Mouse (Mus musculus): ENCODE data around the gene Agpat2.

The Agpat2 gene

DNA sequence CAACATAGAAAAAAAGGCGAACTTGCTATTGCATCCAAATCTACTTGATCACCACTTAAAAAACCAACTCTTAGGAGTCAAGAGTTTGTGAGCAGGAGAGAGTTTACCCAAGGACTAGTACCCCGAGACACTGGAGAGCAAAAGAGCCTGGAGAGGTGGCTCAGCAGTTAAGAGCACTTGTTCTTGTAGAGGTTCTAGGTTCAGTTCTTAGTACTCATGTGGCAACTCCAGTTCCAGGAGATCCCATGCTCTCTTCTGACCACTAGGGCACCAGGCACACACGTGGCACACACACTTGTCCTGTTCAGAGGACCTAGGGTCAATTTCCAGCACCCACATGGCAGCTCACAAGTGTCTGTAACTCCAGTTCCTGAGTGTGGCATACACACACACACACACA, 21.9 kb upstream of the Agpat2 start:
- DNase-seq (ENCODE audit: low spot score in 2 of 2) = no peak

DNA sequence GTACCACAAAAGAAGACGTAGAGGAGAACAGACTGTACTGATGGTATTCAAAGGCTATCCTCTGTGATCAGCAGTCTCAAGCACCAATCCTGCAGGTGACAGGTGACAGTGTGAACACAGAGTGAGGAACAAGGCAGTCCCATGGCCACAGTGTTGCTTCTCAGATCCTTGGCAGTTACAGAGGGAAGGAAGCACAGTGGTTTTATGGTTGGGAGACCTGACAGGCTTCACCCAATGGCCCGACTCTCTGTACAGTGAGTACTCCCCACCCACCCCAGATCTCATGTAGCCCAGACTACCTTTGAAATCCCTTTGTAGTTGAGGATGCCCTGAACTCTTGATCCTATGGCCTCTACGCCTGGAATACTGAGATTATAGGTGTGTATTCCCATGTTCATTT, 21.2 kb upstream of the Agpat2 start:
- no peak for DNase-seq (ENCODE audit: low spot score in 2 of 2)

DNA sequence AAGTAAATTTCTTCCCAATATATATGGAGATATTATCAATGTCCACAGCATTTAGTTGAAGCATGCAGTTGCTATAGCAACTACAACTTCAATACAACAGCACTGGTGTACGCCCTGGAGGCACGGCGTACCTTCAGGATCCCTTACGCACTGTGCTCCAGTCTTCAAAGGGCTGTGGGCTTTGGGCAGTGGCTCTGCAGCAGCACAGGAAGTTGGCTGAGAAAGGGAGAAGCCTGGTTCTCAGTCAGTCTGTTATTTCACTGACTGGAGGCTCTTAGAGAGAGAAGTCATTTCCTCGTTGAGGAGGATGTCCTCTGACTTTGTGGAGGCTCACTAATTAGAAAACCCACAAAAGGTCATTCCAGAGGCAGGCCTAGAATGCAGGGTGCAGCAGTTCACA, 18.8 kb upstream of the Agpat2 start:
- DNase-seq (ENCODE audit: low spot score in 2 of 2) = no peak

DNA sequence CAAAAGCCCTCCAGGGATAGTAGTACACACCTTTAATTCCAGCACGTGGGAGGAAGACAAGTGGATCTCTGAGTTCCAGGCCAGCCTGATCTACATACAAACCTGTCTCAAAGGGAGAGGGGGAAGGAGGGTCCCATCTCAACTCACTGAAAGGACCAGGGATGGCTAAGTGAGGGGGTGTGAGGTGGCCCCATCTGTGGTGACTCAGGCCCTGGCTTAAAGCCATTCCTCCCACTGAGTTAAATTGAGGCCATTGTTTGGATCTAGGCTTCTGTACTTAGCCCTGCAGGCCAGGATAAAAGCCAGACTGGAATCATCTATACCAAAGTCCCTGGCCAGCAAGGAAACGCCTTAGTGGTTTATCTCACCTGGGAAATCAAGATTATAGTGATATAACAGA, 17.0 kb upstream of the Agpat2 start:
- DNase-seq (ENCODE audit: low spot score in 2 of 2) = no peak

DNA sequence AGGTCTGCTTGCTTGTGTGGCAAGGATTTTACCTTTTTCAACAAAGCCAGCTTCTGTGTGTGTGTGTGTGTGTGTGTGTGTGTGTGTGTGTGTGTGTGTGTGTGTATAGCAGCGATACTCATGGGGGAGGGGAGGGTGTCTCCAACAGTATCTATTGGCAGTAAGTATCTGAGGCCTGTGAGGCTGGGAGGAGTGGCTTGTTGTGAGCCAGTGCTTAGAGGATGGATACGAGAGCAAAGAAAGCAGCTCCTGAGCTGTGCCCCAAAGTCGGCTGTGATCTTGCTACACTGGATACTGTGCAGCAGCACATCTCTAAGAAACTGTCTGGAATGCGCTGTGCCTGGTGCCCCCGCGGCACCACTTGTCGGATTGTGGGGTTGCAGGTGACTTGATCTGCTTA, 13.7 kb upstream of the Agpat2 start:
- DNase-seq (ENCODE audit: low spot score in 2 of 2) = no peak

DNA sequence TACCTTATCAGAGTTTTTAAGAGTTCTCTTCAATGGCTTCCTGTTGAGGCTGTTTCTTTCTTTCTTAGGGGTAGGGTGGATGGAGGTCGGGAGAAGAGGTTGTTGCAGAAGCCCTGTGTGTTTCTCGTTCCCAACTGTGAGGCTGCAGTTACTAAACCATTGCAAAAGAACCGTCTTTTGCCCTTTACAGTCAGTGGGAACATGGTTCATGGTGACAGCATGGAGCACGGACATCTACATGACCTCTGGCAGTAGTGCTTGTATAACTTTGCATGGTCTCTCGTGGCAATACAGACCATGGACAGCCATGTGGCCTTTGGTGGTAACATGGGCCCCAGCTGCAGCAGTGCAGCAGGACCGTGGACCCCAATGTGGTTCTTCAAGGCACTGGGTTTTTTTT, 13.1 kb upstream of the Agpat2 start:
- DNase-seq (ENCODE audit: low spot score in 2 of 2) = no peak

DNA sequence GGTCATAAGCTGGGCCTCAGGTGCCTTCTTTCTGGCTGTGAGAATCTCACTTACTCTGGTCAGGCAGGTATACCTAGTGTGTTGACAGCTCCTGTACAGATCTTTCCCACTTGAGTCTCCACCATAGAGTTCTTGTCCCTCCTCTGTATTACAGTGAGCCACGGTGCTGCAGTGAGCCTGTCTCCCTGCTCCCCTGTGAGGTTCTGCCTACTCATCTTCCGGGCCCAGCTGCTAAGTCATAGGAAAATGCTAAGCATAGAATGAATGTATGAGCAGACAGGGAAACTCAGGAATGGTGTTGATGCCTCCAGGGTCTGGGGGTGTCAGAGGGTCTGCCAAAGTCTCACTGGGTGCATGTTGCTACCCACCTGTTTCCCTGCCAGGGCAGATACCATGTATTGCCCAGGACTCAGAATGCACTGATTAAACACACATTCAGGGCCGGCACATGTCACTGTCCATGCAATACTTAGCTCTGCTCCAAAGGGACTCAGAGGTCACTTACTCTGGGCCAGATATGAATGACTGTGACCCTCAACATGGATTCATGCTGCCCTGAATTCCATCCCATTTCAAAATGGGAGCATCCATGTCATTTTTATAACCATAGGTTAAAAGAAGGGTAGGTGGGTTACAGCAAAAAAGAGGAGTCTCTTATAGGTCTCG, 11.4 kb upstream of the Agpat2 start:
- no peak for DNase-seq (ENCODE audit: low spot score in 2 of 2)

DNA sequence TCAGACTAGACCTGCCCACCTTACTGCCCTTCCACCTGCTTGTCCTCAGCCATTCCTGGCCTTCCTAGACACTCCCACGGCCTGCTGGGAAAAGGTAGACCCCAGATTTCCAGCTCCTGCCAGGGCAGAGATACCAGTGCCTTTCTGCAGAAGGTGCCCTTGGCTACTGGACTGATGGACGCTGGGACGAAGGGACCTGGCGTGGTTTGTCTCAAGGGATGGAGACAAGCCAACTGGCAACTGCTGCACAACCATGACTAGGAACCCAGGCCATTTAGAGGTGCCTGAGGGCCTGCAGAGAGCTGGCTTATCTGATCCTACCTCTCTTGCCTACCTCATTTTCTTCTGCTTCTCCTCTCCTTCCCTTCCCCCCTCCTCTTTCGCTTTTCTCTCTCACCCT, 10.7 kb upstream of the Agpat2 start:
- no peak for DNase-seq (ENCODE audit: low spot score in 2 of 2)

DNA sequence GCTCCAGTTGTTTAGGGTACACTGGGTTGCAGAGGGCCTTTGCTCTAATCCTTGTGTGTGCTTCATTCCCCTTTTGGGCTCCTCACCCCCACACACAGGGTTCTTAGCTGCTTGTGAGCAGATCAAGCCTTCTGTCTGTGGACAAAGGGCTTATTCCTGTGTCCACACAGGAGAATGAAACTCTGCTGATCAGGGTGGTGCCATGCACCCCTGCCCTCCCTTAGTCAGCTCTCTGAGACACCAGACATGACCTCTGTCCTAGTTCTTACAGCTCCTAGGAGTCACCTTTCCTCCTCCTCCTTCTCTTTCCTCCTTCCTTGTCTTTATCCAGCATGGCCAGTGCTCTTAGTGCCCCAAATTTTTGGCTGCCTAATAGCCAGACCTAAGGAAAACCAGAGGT, 7.7 kb upstream of the Agpat2 start:
- no peak for DNase-seq (ENCODE audit: low spot score in 2 of 2)

DNA sequence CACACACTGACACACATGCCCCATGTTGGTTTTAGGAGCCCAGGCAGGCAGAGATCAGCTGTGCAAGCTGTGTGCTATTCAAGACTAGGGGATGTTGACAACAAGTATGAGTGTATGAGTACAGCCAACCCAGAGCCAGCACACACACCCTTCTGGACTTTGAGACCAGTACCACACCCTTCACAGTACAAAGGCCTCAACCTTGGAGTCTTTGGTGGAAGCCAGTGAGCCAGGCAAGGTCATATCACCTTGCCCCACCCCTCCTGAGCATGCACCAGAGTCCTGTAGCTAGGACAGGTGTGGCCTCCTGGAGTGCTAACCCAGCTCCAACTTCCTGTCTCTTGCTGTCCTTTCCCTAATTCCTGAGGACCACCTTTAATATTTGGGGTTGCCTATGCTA, 6.8 kb upstream of the Agpat2 start:
- no peak for DNase-seq (ENCODE audit: low spot score in 2 of 2)

DNA sequence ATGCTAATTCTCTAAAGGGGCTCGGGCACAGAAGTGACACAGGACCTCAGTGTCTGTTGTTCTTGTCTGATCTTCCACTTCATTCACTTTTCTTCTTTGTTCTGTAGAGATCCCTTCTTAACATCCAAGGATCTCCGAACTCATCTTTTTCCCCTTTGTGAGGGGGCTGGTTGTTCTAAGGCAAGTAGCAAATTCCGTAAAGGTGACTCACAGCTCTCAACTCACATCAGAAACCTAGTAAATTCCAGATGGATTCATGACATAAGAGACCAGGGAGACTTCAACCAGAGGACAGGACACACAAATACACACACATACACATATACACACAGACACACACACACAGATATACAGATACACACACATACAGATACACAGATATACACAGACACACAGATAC, 6.3 kb upstream of the Agpat2 start:
- no peak for DNase-seq (ENCODE audit: low spot score in 2 of 2)

DNA sequence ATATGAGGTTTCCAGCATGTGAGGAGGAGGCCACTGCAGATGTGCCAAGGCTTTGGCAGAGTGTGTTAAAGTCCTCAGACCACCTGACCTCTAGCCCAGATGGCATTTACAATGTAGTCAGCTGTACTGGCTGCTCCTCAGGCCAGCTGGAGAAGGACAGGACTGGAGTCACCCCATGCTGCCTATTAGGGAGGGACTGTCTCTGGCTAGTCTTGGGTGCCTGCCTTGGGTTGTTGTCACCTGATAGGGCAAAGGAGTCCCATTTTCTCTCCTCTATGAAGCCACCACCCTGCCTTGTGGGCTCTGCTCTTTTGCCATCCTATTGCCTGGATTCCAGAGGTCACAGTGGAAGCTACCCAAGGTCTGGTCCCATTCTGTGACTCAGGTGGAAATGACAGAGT, 5.0 kb upstream of the Agpat2 start:
- no peak for DNase-seq (ENCODE audit: low spot score in 2 of 2)

DNA sequence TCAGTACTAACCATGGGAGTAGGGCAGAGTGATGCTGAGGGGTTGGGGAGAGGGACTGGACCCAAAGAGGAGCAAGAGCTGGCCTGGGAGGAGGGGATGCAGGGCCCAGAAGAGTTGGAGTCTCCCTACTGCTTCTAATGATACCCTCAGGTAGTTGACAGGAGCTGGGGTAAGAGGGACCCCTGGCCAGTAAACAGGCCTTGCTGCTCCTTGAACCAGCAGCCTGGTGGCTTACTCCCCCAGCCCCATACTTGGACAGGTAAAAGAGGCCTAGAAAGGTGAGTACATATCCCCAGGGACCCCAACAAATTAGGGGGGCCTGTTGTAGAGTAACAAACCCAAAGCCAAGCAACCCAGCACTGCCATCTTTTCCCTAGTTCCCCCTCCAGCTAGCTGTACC, 4.6 kb upstream of the Agpat2 start:
- DNase-seq (ENCODE audit: low spot score in 2 of 2) = no peak

DNA sequence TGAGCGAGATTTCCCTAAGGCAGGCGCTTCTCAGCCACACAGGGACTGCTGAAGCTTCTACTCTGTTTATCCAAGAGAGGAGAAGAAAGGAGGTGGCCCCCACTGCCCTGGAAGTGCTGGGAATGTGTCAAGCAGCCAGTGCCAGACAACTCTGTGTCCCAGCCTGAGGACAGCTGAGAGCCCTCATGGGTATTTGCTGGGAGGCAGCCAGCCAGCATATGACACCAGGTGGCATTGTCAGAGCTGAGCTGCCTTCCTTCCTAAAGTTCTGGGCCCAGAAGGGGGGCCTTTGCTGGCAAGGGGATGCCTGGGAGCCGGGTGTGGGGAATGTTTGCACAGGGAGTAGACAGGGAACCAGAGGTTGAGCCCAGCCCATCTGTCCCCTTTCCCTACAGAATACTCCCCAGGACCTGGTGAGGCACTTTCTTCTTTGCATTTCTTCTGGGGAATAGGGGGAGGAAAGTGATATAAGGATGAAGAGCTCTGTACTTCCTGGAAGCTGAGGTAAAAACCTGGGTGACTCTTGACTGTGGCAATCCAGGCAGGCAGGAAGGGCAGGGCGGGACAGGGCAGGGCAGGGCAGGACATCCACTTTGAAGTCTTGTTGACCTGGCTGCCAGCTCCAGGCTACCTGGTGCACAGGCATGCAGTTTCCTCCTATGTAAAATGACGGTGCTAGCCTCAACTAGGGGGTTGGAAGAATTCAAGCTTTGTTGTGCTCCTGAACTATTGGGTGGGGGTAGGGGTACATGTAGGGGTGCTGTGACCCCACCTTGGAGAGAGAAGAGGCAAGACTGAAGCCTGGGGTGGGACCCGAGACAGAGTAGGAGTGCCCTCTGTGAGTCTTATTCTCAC, 3.1 kb upstream of the Agpat2 start:
- no peak for DNase-seq (ENCODE audit: low spot score in 2 of 2)

DNA sequence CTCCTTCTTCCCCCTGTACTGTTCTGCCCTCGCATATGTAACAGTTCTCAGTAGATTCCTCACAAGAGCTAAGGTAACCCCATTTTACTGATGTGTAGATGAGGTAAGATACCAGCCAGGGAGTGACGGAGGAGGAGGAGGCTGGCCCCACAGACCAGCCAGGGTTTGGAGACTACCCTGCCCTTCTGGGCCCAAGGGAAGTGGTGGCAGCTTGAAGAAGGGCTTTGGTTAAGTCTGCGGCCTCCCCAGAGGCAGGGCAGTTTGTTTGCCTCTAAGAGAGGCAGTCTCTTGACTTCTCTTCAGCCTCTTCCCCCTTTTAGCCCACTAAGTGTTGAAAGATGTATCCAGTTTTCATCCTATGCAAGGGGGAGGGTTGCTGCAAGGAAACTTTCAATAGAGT, 2.4 kb upstream of the Agpat2 start:
- DNase-seq (ENCODE audit: low spot score in 2 of 2) = peak in 1 of 2 experiments; percentile 66

DNA sequence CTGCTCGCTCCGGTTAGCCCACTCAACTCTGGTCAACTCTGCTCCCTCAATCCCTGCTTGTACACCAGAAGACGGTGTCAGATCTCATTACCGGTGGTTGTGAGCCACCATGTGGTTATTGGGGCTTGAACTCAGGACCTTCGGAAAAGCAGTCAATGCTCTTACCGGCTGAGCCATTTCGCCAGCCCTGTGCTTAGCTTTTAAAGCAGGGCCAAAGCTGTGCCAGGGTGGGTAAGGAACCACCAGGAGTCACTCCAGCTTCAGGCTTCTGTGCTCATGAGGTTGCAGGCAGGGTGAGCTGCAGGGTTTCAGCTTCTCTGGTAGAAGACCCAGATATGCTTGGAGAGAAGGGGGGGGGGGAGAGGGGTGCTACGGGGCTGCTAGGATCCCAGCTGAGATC, 1.1 kb upstream of the Agpat2 start:
- DNase-seq (ENCODE audit: low spot score in 2 of 2) = no peak

DNA sequence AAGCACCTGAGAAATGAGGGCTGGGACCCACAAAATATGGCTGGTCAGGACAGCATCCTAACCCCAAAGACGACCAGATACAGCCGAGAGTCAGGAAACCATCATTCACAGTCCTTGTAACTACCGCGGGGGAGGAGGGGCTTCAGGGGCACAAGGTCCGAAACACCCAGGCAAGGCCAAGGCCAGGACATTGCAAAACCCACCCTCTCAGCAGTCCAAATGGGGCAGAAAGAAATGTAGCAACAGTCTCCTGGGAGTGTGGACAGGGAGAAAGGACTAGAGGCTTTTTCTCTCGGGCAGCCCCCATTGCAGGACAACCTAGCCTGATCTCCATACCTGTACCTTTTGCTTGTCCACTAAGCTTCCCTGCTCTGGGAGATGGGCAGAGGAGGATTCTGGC, 1.1 kb downstream of the Agpat2 start:
- DNase-seq (ENCODE audit: low spot score in 2 of 2) = no peak

DNA sequence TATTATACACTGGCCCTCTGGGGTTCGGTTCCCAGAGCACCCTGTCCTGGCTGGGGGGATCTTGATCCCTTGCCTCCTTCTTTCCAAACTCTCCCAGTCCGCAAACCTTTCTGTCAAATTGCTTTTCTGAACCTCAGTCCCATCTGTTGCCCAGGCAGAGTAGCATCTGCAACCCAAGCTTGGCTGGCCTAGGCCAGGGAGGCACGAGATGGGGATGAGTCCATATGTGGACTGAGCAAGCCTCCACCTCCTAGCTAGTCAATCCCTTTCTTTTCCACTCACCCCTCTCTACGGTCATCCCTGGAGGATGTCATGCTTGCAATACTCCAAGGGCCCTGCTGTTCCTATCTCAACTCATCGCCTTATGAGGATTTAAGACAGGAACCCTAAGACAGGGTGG, 1.6 kb downstream of the Agpat2 start:
- no peak for DNase-seq (ENCODE audit: low spot score in 2 of 2)

DNA sequence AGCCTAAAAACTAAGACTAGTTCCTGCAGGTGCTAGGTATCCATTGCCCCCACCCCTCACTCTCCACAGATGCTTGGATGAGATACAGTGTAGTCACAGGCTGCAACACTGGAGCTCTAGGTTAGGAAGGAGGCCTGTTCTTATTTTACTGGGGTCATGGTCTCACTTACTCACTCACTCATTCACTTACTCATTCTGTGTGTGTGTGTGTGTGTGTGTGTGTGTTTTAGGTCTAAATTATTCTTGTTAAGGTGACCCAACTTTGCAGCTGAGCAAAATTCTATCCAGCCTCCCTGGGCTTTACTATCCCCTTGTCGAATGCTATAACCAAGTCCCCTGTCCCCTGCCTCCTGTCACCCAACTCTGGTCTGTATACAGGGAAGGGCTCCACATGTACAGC, 2.6 kb downstream of the Agpat2 start:
- DNase-seq (ENCODE audit: low spot score in 2 of 2) = no peak

DNA sequence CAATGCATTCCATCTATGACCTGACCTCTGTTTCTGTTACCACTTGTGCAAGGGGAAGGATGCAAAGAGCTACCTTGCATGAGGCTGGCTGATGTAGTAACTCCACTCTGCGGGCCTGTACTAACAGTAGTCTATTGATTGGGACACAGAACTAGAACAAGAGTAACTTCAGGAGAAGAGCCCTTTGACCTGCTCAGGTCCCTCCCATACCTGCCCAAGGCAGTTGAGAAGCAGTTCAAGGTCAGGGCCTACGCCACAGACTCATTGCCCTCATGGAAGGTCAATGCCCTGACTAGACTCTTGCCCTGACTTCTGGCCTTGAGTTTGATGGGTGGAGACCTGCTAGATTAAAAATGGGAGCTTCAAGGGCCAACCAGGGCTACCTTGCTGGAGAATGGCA, 3.6 kb downstream of the Agpat2 start:
- no peak for DNase-seq (ENCODE audit: low spot score in 2 of 2)

DNA sequence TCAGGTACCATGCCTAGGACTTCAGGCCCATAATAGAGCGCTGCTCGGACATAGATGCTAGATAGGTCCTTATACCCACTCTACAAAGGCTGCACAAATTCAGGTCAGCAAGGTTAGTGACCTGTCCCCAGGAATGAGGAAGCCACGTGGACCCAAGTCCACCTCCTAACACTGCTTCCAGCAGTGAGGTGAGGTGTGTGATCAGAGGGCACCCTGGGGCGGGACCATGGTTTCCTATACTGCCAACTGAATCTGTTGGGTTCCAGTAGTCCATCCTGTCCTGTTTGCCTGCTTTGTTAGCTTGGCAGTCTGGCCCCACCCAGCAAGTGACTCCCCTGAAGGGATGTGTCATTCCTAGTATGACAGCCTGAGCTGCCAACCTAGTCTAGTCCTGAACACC, 4.3 kb downstream of the Agpat2 start:
- no peak for DNase-seq (ENCODE audit: low spot score in 2 of 2)

DNA sequence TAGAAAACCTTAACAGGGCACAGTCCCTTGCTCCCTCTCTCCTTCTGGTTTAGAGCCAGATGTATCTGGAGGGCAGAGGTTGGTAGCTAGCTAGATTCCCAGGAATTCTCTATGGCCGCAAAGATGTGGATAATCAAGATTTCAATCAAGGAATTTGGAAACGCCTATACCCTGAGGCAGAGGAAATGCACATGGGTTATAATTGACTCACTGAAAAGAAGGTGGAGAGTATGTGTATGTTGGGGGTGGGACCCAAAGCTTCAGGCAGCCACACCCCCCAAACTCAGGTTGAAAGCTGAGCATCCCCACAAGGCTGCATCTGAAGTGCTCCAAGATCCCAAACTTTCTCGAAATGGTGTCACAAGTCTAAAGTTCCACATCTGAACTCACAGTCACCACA, 5.8 kb downstream of the Agpat2 start:
- no peak for DNase-seq (ENCODE audit: low spot score in 2 of 2)

DNA sequence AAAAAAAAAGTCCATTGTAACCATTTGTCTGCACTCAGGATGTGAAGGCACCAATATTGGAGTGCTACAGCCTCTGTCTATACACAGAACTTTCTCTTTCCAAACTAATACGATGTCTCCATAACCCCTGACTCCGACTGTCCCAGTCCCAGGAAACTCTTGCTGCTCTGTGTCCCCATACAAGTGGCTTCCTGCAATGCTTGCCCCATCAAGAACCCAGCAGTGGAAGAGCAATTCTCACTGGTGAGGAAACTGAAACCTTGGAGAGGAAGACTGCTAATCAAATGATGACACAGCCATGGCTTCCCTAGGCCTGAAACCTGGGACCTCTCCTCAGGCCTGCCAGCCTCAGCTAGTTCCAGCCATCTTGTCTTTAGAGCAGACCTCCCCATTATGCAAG, 6.4 kb downstream of the Agpat2 start:
- no peak for DNase-seq (ENCODE audit: low spot score in 2 of 2)

DNA sequence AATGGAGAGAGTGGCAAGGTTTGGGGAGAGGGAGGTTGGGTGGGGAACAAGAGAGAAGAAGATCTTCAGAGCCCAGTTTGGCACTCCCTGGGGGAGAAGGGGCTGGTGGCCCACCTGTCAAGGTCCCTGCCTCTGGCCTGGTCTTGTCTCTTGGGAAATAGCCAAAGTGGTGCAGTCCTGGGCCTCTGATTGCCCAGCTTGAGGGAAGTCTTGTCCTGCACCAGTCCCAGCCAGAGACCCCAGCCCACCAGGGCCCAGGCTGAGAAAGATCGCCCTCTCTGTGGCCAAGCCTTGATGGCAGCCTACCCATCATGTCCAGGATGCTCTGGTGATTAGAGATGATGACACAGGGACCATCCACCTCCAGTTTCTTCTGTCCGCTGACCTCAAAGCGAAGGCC, 7.3 kb downstream of the Agpat2 start:
- no peak for DNase-seq (ENCODE audit: low spot score in 2 of 2)

Data from spleen, postnatal 4 days (tissue).